Mouse (Mus musculus) left cerebral cortex, adult 11 months (tissue): ENCODE results near the gene Spint1.

Source experiments
- DNase-seq: peaks from one replicate; pipeline ENCODE4 v3.0.0; 2022; ENCODE audit warnings: low spot score

Spint1 gene

DNA sequence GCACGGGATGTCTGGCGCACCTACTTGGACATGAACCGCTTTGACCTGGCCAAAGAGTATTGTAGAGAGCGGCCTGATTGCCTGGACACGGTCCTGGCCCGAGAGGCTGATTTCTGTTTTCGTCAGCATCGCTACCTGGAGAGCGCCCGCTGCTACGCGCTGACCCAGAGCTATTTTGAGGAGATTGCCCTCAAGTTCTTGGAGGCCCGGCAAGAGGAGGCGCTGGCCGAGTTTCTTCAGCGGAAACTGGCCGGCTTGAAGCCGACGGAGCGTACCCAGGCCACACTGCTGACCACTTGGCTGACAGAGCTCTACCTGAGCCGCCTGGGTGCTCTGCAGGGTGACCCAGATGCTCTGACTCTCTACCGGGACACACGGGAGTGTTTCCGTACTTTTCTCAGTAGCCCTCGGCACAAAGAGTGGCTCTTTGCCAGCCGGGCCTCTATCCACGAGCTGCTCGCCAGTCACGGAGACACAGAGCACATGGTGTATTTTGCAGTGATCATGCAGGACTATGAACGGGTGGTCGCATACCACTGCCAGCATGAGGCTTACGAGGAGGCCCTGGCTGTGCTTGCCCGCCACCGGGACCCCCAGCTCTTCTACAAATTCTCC is 56.7 kb downstream of the Spint1 start:
- no peak for DNase-seq

DNA sequence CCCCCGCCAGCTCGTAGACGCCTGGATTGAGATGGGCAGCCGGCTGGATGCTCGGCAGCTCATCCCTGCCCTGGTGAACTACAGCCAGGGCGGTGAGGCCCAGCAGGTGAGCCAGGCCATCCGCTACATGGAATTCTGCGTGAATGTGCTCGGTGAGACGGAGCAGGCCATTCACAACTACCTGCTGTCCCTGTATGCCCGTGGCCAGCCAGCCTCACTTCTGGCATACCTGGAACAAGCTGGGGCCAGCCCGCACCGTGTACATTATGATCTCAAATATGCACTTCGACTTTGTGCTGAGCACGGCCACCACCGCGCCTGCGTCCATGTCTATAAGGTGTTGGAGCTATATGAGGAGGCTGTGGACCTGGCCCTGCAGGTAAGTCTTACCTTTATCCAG is 57.2 kb downstream of the Spint1 start:
- no peak for DNase-seq

- DNase-seq = no peak
Observed at GRCm38 (mm10) chr2:119296756-119297155, 59.6 kb downstream of the Spint1 start.

DNA sequence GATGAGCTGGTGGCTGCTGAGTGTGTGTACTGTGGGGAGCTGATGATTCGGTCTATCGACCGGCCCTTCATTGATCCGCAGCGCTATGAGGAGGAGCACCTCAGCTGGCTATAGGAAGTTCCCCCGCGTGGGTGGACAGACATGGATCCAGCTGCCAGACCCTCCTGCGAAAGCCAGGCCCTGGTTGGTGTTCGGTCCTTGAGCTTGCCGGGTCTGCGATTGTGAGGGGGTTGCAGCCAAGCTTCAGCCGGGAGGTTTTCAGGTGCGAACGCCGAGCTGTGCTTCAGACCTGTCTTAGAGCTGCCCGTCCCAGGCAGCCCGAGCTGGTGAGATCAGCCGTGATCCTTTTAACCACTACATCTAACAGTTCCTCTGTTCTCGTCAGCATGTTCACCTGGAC is 60.3 kb downstream of the Spint1 start:
- no peak for DNase-seq

- no peak for DNase-seq
Observed at GRCm38 (mm10) chr2:119298330-119298729, 61.2 kb downstream of the Spint1 start.

DNA sequence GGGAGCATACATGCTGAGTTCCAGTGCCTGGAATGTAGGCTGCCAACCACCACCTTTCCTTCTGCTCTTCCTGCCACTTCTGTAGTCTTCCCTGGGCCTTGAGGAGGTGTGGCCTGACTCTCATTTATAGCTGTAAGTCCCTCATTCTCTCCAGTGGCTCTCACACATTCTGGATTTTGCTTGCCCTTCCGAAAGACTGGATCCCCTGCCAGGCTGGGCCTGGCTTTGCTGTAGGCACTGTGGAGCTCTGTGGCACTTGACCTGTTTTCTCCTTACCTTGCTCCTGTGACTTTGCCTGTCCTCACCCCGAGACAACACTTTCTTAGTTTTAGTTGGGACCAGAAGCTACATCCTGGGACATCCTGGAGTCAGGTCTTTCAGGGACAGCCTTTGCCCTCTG is 61.7 kb downstream of the Spint1 start:
- DNase-seq = no peak
